Mouse (Mus musculus) brown adipose tissue, adult 24 weeks (tissue): ENCODE results near the gene Ankrd17. TPM values are rescaled to one million over a fixed set of nuclear protein-coding genes. Genes with fewer than 3 reads are reported as not detected.

Experiments
- H3K27ac ChIP-seq: fragments of 200-500 bp; replicated peaks from 2 replicates; pipeline ENCODE4 v1.5.1; 2012; ENCODE audit warnings: low read depth, mild to moderate bottlenecking, low read length
- H3K4me1 ChIP-seq: fragments of 200-500 bp; 2 replicates; pipeline ENCODE4 v1.6.1; 2012; ENCODE audit warnings: low read length, mixed read lengths; ENCODE audit not compliant: control insufficient read depth, insufficient read depth, insufficient read length
- H3K4me3 ChIP-seq: fragments of 200-500 bp; 2 replicates; pipeline ENCODE4 v1.5.1; 2012; ENCODE audit warnings: low read depth, mild to moderate bottlenecking, low read length, moderate library complexity; ENCODE audit not compliant: insufficient read depth
- polyA plus RNA-seq: library from polyadenylated mRNA; stranded (reverse); fragments of >200 nt; gene quantifications from 2 replicates; pipeline ENCODE4 v1.2.4, GENCODE M21; 2012; ENCODE audit not compliant: missing spikeins, insufficient read depth, insufficient read length

Ankrd17 gene
- polyA plus RNA-seq: 28.7 and 31.2 TPM in 2 replicates

- Histone ChIP-seq H3K4me3 (peak within 1 kb of the TSS; percentile 99), H3K4me1 (no peaks in the 10 kb centered on the region; the same call in 1 of the 2 replicates), H3K27ac (peak within 1 kb of the TSS; percentile 99)
Measured at GRCm38 (mm10) chr5:90366121-90367066, at the start of gene Ankrd17. Gene Ankrd17, minus strand, starts transcription at chr5:90366577.

GRCm38 (mm10) chr5:90414925-90415295, 48.5 kb upstream of the Ankrd17 start:
- Histone ChIP-seq H3K4me3 (no peak overlapping the region), H3K27ac (no peak overlapping the region), H3K4me1 (no peaks in the 10 kb centered on the region)

DNA sequence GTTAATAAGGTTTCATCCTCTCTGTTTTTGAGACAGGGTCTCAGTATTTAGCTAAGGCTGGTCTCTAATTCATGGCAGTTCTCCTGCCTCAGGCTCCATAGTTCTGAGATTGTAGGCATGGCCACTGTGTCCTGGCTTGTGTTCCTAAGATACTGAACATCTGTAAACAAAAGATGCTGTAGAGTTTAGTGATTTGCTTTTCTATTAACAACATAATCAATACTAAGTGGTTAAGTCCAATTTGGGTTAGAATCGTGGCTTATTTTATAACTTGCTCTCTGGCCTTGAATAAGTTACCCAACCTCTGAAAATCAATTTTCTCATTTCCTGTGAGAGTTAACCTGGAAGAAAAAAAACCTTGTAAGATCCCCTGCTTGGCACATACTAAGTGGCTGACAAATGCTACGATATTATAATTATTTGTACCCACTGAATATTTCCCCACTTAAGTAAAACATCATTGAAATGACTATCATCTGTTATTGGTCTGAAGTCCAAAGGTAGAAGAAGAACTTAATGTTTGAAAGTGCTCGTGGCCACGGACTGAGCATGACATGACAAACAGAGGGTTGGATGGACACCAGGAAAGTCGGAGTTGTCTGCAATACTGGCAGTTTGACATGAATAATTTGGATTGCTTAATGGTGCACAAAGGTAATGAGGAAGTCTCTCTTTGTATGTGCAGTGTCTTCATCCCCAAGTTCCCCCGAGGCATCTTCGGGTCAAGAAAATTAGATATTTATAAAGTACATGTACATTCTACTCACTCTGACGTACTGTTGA, 48.0 kb upstream of the Ankrd17 start:
- Histone ChIP-seq H3K4me1 (no peaks in the 10 kb centered on the region), H3K27ac (no peak overlapping the region), H3K4me3 (no peak overlapping the region)

GRCm38 (mm10) chr5:90405210-90405609, 38.8 kb upstream of the Ankrd17 start:
- Histone ChIP-seq H3K4me3 (no peak overlapping the region), H3K27ac (no peak overlapping the region), H3K4me1 (no peaks in the 10 kb centered on the region)

GRCm38 (mm10) chr5:90396817-90397216, 30.4 kb upstream of the Ankrd17 start:
- no peaks in the 10 kb centered on the region for H3K4me1 ChIP-seq
- H3K27ac ChIP-seq: no peak overlapping the region
- H3K4me3 ChIP-seq: no peak overlapping the region

DNA sequence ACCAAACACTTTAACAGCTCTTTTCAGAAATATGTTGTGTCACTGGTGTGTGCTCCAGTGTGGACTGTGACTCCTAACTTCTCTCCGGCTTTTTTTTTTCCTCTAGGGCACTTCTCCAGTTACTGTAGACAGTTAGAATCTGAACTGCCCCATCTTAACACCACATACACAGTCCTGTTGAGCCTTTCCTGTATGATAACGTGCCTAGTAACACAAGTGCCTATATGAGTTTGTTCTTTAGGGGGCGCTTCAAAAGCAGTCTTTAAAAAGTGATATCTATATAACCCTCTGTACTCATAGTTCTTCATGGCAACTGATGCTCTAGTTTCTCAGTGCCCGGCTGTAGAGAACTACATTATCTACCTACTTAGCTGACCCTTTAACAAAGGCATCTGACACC, 27.9 kb upstream of the Ankrd17 start:
- Histone ChIP-seq H3K4me1 (no peaks in the 10 kb centered on the region), H3K4me3 (no peak overlapping the region), H3K27ac (no peak overlapping the region)

DNA sequence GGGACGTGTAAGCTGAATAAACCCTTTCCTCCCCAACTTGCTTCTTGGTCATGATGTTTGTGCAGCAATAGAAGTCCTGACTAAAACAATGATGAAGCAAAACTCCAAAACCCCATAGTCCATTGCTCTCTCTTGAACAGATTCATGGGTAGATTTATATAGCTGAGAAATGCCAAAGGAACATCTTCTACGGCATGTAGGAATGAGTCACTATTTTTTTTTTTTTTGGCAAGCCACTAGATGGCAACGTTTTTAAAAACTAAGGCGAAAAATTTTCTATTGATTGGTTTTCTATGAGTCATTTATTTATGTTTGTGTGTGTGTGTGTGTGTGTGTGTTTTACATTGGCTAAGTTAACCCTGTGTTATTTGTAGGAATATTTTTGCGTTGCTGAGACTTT, 27.4 kb upstream of the Ankrd17 start:
- no peak overlapping the region for H3K4me3 ChIP-seq
- no peak overlapping the region for H3K27ac ChIP-seq
- H3K4me1 ChIP-seq: no peaks in the 10 kb centered on the region

- no peak overlapping the region for H3K4me3 ChIP-seq
- no peak overlapping the region for H3K27ac ChIP-seq
- H3K4me1 ChIP-seq: peaks cover 3% of the 10 kb centered on the region; the same call in 1 of the 2 replicates
Measured at GRCm38 (mm10) chr5:90383080-90383479, 16.7 kb upstream of the Ankrd17 start.

DNA sequence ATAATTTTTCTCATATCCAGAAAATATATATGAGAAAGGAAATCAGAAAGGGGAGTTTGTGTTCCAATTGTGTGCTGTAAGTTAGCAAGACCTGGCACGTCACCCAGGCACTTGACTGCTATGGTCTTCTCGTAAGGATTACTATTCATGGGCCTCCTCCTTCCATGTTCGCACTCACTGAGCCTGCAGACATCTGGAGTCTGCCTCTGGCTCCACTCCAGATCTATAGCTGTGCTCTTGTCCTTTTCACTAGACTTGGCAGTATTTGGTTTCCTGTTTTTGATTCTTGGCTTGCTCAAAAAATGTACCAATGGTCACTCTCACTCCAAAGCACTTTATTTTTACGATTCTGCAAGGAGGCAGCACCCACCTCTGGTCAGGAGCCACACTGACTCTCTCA, 15.1 kb upstream of the Ankrd17 start:
- H3K4me3 ChIP-seq: no peak overlapping the region
- peaks cover 3% of the 10 kb centered on the region; the same call in 1 of the 2 replicates for H3K4me1 ChIP-seq
- H3K27ac ChIP-seq: no peak overlapping the region

DNA sequence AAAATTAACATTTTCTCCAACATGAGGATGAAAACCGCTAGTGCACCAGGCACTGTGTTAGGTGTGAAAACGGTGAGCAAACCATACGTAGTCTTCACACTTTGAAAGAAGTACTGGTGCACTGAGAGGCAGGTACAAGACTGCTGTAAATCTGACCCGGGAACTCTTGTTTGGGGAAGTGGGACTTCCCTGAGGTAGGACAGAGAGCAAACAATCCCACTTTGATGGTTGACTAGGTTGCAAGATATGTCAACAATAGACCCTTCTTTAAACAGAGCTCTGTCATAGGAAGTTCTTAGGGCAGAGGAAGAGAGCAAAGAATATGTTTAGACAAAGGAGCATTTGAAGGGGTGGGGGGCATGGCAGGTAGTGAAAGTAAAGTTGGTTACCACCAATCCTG, 7.3 kb upstream of the Ankrd17 start:
- Histone ChIP-seq H3K27ac (no peak overlapping the region), H3K4me3 (no peak overlapping the region), H3K4me1 (no peaks in the 10 kb centered on the region)

DNA sequence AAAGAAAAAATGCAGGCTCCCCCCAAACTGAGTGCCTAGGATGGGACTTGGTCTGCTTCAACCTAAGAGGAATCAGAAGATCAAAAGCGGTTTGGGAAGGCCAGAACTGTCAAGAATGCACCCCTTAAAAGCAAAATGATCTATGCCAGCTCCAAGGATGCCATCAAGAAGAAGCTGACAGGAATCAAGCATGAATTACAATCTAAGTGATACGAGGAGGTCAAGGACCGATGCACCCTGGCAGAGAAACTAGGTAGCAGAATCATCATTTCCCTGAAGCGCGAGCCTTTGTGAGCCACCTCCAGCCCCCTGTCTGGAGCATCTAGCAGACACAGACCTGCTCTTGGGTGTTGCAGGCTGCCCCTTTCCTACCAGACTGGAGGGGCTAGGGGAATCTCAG, 4.0 kb upstream of the Ankrd17 start:
- Histone ChIP-seq H3K27ac (no peak overlapping the region), H3K4me1 (no peaks in the 10 kb centered on the region), H3K4me3 (no peak overlapping the region)

GRCm38 (mm10) chr5:90367067-90367303, 608 bp upstream of the Ankrd17 start, which contains the start of gene Gm9958:
Gene Gm9958, plus strand, starts transcription at chr5:90367204.
- Histone ChIP-seq H3K4me1 (no peaks in the 10 kb centered on the region; the same call in 1 of the 2 replicates), H3K4me3 (peak within 1 kb of the TSS; percentile 99), H3K27ac (peak within 1 kb of the TSS; percentile 99)

- Histone ChIP-seq H3K4me3 (peak overlapping the region; percentile 99), H3K4me1 (no peaks in the 10 kb centered on the region; the same call in 1 of the 2 replicates), H3K27ac (peak overlapping the region; percentile 78)
Measured at GRCm38 (mm10) chr5:90365141-90365951, 1.0 kb downstream of the Ankrd17 start.

GRCm38 (mm10) chr5:90364526-90364925, 1.9 kb downstream of the Ankrd17 start:
- Histone ChIP-seq H3K4me3 (peak overlapping the region; percentile 99), H3K4me1 (no peaks in the 10 kb centered on the region; the same call in 1 of the 2 replicates), H3K27ac (no peak overlapping the region)

GRCm38 (mm10) chr5:90355824-90356223, 10.6 kb downstream of the Ankrd17 start:
- peaks cover 8% of the 10 kb centered on the region for H3K4me1 ChIP-seq
- H3K4me3 ChIP-seq: no peak overlapping the region
- no peak overlapping the region for H3K27ac ChIP-seq
